Mouse (Mus musculus): ENCODE data around the gene Hsd17b14. TPM values are rescaled to one million over a fixed set of nuclear protein-coding genes. Genes with fewer than 3 reads are reported as not detected.
"Not testable (repeated sequence)": the region's sequence is repeated elsewhere in the genome, so short reads cannot be mapped to it uniquely, and the experiment has no call there.

The Hsd17b14 gene
- under 1 TPM in 1 of 2 experiments, not detected in 1; 0.28 TPM for total RNA-seq (2021)

- no peak for DNase-seq
Observed at GRCm38 (mm10) chr7:45554744-45555143, at the start of gene Hsd17b14. Gene Hsd17b14, plus strand, starts transcription at chr7:45554893.

GRCm38 (mm10) chr7:45507583-45507982 lies 47.1 kb upstream of the Hsd17b14 start:
- DNase-seq: no peak

GRCm38 (mm10) chr7:45508561-45508960 lies 46.1 kb upstream of the Hsd17b14 start:
- no peak for DNase-seq

- DNase-seq: no peak
Observed at GRCm38 (mm10) chr7:45509181-45509882, 45.4 kb upstream of the Hsd17b14 start.

- DNase-seq: peak; percentile 88 to 89
Observed at GRCm38 (mm10) chr7:45509912-45510787, 44.5 kb upstream of the Hsd17b14 start, which contains the start of gene Nucb1. Gene Nucb1, minus strand, starts transcription at chr7:45510406.

GRCm38 (mm10) chr7:45514411-45514810 lies 40.3 kb upstream of the Hsd17b14 start:
- no peak for DNase-seq

- DNase-seq: no peak
Observed at GRCm38 (mm10) chr7:45515436-45515835, 39.3 kb upstream of the Hsd17b14 start.

GRCm38 (mm10) chr7:45516846-45517245 lies 37.8 kb upstream of the Hsd17b14 start:
- DNase-seq: not testable (repeated sequence)

- no peak for DNase-seq
Observed at GRCm38 (mm10) chr7:45518618-45519017, 36.1 kb upstream of the Hsd17b14 start.

- DNase-seq: no peak
Observed at GRCm38 (mm10) chr7:45519345-45520120, 35.2 kb upstream of the Hsd17b14 start.

- no peak for DNase-seq
Observed at GRCm38 (mm10) chr7:45520605-45521004, 34.1 kb upstream of the Hsd17b14 start.

GRCm38 (mm10) chr7:45521728-45522184 lies 32.9 kb upstream of the Hsd17b14 start:
- DNase-seq: peak; percentile 86 to 87

- DNase-seq: no peak
Observed at GRCm38 (mm10) chr7:45522194-45522752, 32.4 kb upstream of the Hsd17b14 start.

GRCm38 (mm10) chr7:45522957-45523676 lies 31.6 kb upstream of the Hsd17b14 start:
- DNase-seq: no peak

- DNase-seq: no peak
Observed at GRCm38 (mm10) chr7:45523678-45524170, 31.0 kb upstream of the Hsd17b14 start.

GRCm38 (mm10) chr7:45524841-45525621 lies 29.7 kb upstream of the Hsd17b14 start:
- DNase-seq: no peak

GRCm38 (mm10) chr7:45525809-45526473 lies 28.8 kb upstream of the Hsd17b14 start, which contains the start of the genes Ppp1r15a and Plekha4:
Gene Ppp1r15a, minus strand, starts transcription at chr7:45526268.
Gene Plekha4, plus strand, starts transcription at chr7:45526330.
- DNase-seq: peak; percentile 95 to 97

GRCm38 (mm10) chr7:45526474-45527120 lies 28.1 kb upstream of the Hsd17b14 start:
- DNase-seq: no peak

- not testable (repeated sequence) for DNase-seq
Observed at GRCm38 (mm10) chr7:45527169-45527568, 27.5 kb upstream of the Hsd17b14 start.

Measured in layer of hippocampus, postnatal 36 days (tissue).